Mouse (Mus musculus) small intestine, adult 2 months (tissue): ENCODE data around the gene Otop3. TPM values are rescaled to one million over a fixed set of nuclear protein-coding genes. Genes with fewer than 3 reads are reported as not detected.
A peak's percentile ranks its signal among the peaks of the same experiment; 100 is the strongest.

Experiments used
- H3K27ac ChIP-seq: fragments of 200-500 bp; 2 replicates; pipeline ENCODE4 v1.5.1; 2012; ENCODE audit warnings: low read depth, low read length, control low read depth, inconsistent platforms; ENCODE audit not compliant: insufficient read depth
- H3K27me3 ChIP-seq: fragments of 200-500 bp; 2 replicates; pipeline ENCODE4 v1.6.1; 2012; ENCODE audit warnings: mild to moderate bottlenecking, moderate library complexity, low read length, inconsistent platforms; ENCODE audit not compliant: control insufficient read depth, insufficient read depth
- H3K36me3 ChIP-seq: fragments of 200-500 bp; 2 replicates; pipeline ENCODE4 v1.6.1; 2012; ENCODE audit warnings: mild to moderate bottlenecking, low read length, control low read depth, inconsistent platforms; ENCODE audit not compliant: control insufficient read depth, insufficient read depth
- H3K4me1 ChIP-seq: fragments of 200-500 bp; 2 replicates; pipeline ENCODE4 v1.6.1; 2012; ENCODE audit warnings: low read length, inconsistent platforms, mixed read lengths; ENCODE audit not compliant: control insufficient read depth, insufficient read depth, insufficient read length
- H3K4me3 ChIP-seq: fragments of 200-500 bp; 2 replicates; pipeline ENCODE4 v1.5.1; 2012; ENCODE audit warnings: low read depth, mild to moderate bottlenecking, control low read depth, inconsistent platforms, low read length, moderate library complexity
- CTCF ChIP-seq: fragments of 200-500 bp; IDR thresholded peaks from 2 replicates; pipeline ENCODE4 v1.5.1; 2012; ENCODE audit warnings: low read depth, mild to moderate bottlenecking, control low read depth, inconsistent platforms, low read length, moderate library complexity, mixed read lengths; ENCODE audit not compliant: insufficient replicate concordance, insufficient read length; ENCODE audit errors: extremely low read depth
- POLR2A ChIP-seq: fragments of 200-500 bp; IDR thresholded peaks from 2 replicates; pipeline ENCODE4 v1.6.1; 2012; ENCODE audit warnings: low read depth, mild to moderate bottlenecking, control low read depth, inconsistent platforms, low read length, moderate library complexity
- WGBS: fragments of 180-500 bp; shearing (Covaris S2); methylation state at CpG from one replicate; pipeline ENCODE4 v1.1.7; 2018; 5-methylcytosine and 5-hydroxymethylcytosine counted together
- polyA plus RNA-seq: library from polyadenylated mRNA; depleted of rRNA; stranded (reverse); fragments of >200 nt; gene quantifications from 2 replicates; pipeline ENCODE4 v1.2.3, GENCODE M21; 2012

Gene Otop3
- polyA plus RNA-seq, 1 experiment, result 0.61 TPM

GRCm38 (mm10) chr11:115318245-115319027, 16.1 kb upstream of the Otop3 start:
- 11% methylated on average over 63 of the region's 63 CpGs for WGBS
- Histone ChIP-seq H3K4me3 (no peak overlapping the region), H3K4me1 (no peaks in the 10 kb centered on the region; the same call in 1 of the 2 replicates), H3K36me3 (no peaks in the 10 kb centered on the region), H3K27me3 (peaks cover 73% of the 10 kb centered on the region), H3K27ac (no peak overlapping the region)
- TF ChIP-seq CTCF, result no peak

- no peak for TF ChIP-seq POLR2A
- no peak for TF ChIP-seq CTCF
- 14% methylated on average over 18 of the region's 18 CpGs for WGBS
- Histone ChIP-seq H3K4me3 (no peak overlapping the region), H3K4me1 (no peaks in the 10 kb centered on the region; the same call in 1 of the 2 replicates), H3K27ac (no peak overlapping the region), H3K27me3 (peaks cover 76% of the 10 kb centered on the region), H3K36me3 (no peaks in the 10 kb centered on the region)
Observed at GRCm38 (mm10) chr11:115319704-115320383, 14.7 kb upstream of the Otop3 start.

- H3K27ac ChIP-seq, result no peak within 1 kb of the TSS
- TF ChIP-seq POLR2A, result no peak
- peak; percentile 82 for TF ChIP-seq CTCF
- peak within 1 kb of the TSS; percentile 8; the same call in 1 of the 2 replicates for H3K4me3 ChIP-seq
- 4% methylated on average over 35 of the region's 35 CpGs for WGBS
- H3K36me3 ChIP-seq, result no peaks in the 10 kb centered on the region
- H3K4me1 ChIP-seq, result peaks cover 5% of the 10 kb centered on the region; the same call in 1 of the 2 replicates
- peaks cover 59% of the 10 kb centered on the region for H3K27me3 ChIP-seq
Observed at GRCm38 (mm10) chr11:115321906-115322693, 12.4 kb upstream of the Otop3 start, which contains the start of gene Ush1g. Gene Ush1g, minus strand, starts transcription at chr11:115322041.

- Histone ChIP-seq H3K27me3 (peaks cover 48% of the 10 kb centered on the region), H3K4me1 (peaks cover 5% of the 10 kb centered on the region; the same call in 1 of the 2 replicates), H3K27ac (no peak overlapping the region), H3K36me3 (no peaks in the 10 kb centered on the region), H3K4me3 (no peak overlapping the region)
- TF ChIP-seq CTCF, result no peak
- WGBS, result 17% methylated on average over 32 of the region's 32 CpGs
Observed at GRCm38 (mm10) chr11:115323354-115323753, 11.2 kb upstream of the Otop3 start.

GRCm38 (mm10) chr11:115326730-115327129, 7.8 kb upstream of the Otop3 start:
- Histone ChIP-seq H3K27ac (no peak overlapping the region), H3K4me1 (0 out of 2 replicates have a peak, but pooled peaks cover 5% of the 10 kb centered on the region), H3K27me3 (peaks cover 25% of the 10 kb centered on the region), H3K4me3 (no peak overlapping the region), H3K36me3 (no peaks in the 10 kb centered on the region)
- TF ChIP-seq CTCF (no peak), POLR2A (no peak)
- WGBS, result 35% methylated on average over 7 of the region's 7 CpGs

GRCm38 (mm10) chr11:115329339-115329738, 5.2 kb upstream of the Otop3 start:
- peaks cover 5% of the 10 kb centered on the region for H3K4me1 ChIP-seq
- no peak overlapping the region for H3K4me3 ChIP-seq
- TF ChIP-seq CTCF, result peak; percentile 17; the same call in 1 of the 2 replicates
- TF ChIP-seq POLR2A, result no peak
- no peaks in the 10 kb centered on the region for H3K36me3 ChIP-seq
- H3K27me3 ChIP-seq, result peaks cover 10% of the 10 kb centered on the region
- 64% methylated on average over 15 of the region's 15 CpGs for WGBS
- H3K27ac ChIP-seq, result no peak overlapping the region
